20 mouse cellular contexts compared by ENCODE assay signal in genomic region chr17:31000897-31001296, GRCm38 (mm10). TPM values are rescaled to one million over a fixed set of nuclear protein-coding genes. Genes with fewer than 3 reads are reported as not detected.
A peak's percentile ranks its signal among the peaks of the same experiment; 100 is the strongest.
DNase-seq lines count a peak whose midpoint lies in the region; ATAC-seq lines count a peak whose summit lies in the region.
"Had no signal": no experiment of that assay in that cellular context is flagged by ENCODE, and none has a peak within 500 bp of the region (broad histone marks: within the 10 kb centered on the region; RNA-seq: fewer than 3 reads in every experiment).

No protein-coding gene starts in this region.

- peak; percentile 62 for DNase-seq in neural tube, embryonic 10.5 days (ENCODE audit: extremely low spot score, low spot score)
- peak; percentile 68 for DNase-seq in embryo, embryonic 10 days (ENCODE audit: low spot score)
- peak; percentile 85 for DNase-seq in embryonic facial prominence, embryonic 10.5 days (ENCODE audit: low spot score)
- no peak for DNase-seq in adipocyte (ENCODE audit: low spot score)
- DNase-seq: adrenal gland, adult 8-10 months; cerebellum, adult 11-12 months; cerebellum, postnatal 25 days; gastrocnemius, adult 2 months; heart, adult 18-20 months; heart, postnatal 4 days; layer of hippocampus, postnatal 36 days; liver, embryonic 13.5 days had no signal

- H3K4me3 ChIP-seq in neural tube, embryonic 15.5 days (replicated peaks), result no peak overlapping the region
- no peak overlapping the region for H3K4me3 ChIP-seq in embryonic facial prominence, embryonic 10.5 days
- no peak overlapping the region for H3K4me3 ChIP-seq in limb, embryonic 12.5 days (replicated peaks)
- H3K4me3 ChIP-seq: forebrain, embryonic 15.5 days; gastrocnemius, adult 2 months; liver, embryonic 13.5 days; neural tube, embryonic 13.5 days had no signal

- H3K4me2 ChIP-seq in neural tube, embryonic 15.5 days, result no peak overlapping the region
- H3K4me2 ChIP-seq in limb, embryonic 12.5 days, result peak overlapping the region; percentile 19; the same call in 1 of the 2 replicates
- H3K4me2 ChIP-seq: forebrain, embryonic 15.5 days; liver, embryonic 13.5 days; neural tube, embryonic 13.5 days had no signal

- WGBS in neural tube, embryonic 15.5 days, result 20% methylated on average over 5 of the region's 5 CpGs
- 9% methylated on average over 5 of the region's 5 CpGs for WGBS in embryonic facial prominence, embryonic 10.5 days
- WGBS in limb, embryonic 12.5 days, result 3% methylated on average over 5 of the region's 5 CpGs

- no peaks in the 10 kb centered on the region for H3K36me3 ChIP-seq in neural tube, embryonic 15.5 days
- no peaks in the 10 kb centered on the region for H3K36me3 ChIP-seq in embryonic facial prominence, embryonic 10.5 days (replicated peaks)
- H3K36me3 ChIP-seq in limb, embryonic 12.5 days, result no peaks in the 10 kb centered on the region
- H3K36me3 ChIP-seq: forebrain, embryonic 15.5 days; liver, embryonic 13.5 days; neural tube, embryonic 13.5 days had no signal

- no peaks in the 10 kb centered on the region for H3K9me3 ChIP-seq in neural tube, embryonic 15.5 days (replicated peaks)
- no peaks in the 10 kb centered on the region for H3K9me3 ChIP-seq in embryonic facial prominence, embryonic 10.5 days
- H3K9me3 ChIP-seq in limb, embryonic 12.5 days, result no peaks in the 10 kb centered on the region
- H3K9me3 ChIP-seq: forebrain, embryonic 15.5 days; liver, embryonic 13.5 days; neural tube, embryonic 13.5 days had no signal

- peaks cover 4% of the 10 kb centered on the region; the same call in 1 of the 2 replicates for H3K4me1 ChIP-seq in neural tube, embryonic 15.5 days
- peaks cover 18% of the 10 kb centered on the region for H3K4me1 ChIP-seq in embryonic facial prominence, embryonic 10.5 days
- H3K4me1 ChIP-seq in limb, embryonic 12.5 days (replicated peaks), result peaks cover 17% of the 10 kb centered on the region
- H3K4me1 ChIP-seq: forebrain, embryonic 15.5 days; liver, embryonic 13.5 days had no signal

- ATAC-seq in neural tube, embryonic 15.5 days (ENCODE audit: low FRiP score), result no peak
- peak; percentile 67; the same call in 1 of the 2 replicates for ATAC-seq in limb, embryonic 12.5 days (ENCODE audit: insufficient number of reproducible peaks, insufficient read depth, low FRiP score, low TSS enrichment, low read depth)
- ATAC-seq in monocyte, adult 5-6 weeks (replicated peaks; ENCODE audit: insufficient number of reproducible peaks, low FRiP score, low TSS enrichment, poor library complexity, severe bottlenecking), result no peak
- ATAC-seq: forebrain, embryonic 15.5 days; intestine, postnatal 0 days had no signal

- H3K9ac ChIP-seq in neural tube, embryonic 15.5 days (replicated peaks), result no peak overlapping the region
- no peak overlapping the region for H3K9ac ChIP-seq in limb, embryonic 12.5 days (replicated peaks)
- H3K9ac ChIP-seq: forebrain, embryonic 15.5 days; liver, embryonic 13.5 days; neural tube, embryonic 13.5 days had no signal

- no peak overlapping the region for H3K27ac ChIP-seq in neural tube, embryonic 15.5 days (replicated peaks)
- H3K27ac ChIP-seq in embryonic facial prominence, embryonic 10.5 days (replicated peaks), result peak overlapping the region; percentile 76
- peak overlapping the region; percentile 81 for H3K27ac ChIP-seq in limb, embryonic 12.5 days
- H3K27ac ChIP-seq: forebrain, embryonic 15.5 days; gastrocnemius, adult 2 months; liver, embryonic 13.5 days; neural tube, embryonic 13.5 days had no signal

- no peaks in the 10 kb centered on the region for H3K27me3 ChIP-seq in neural tube, embryonic 15.5 days (replicated peaks)
- no peaks in the 10 kb centered on the region for H3K27me3 ChIP-seq in embryonic facial prominence, embryonic 10.5 days (replicated peaks; ENCODE audit: low read depth, poor library complexity, severe bottlenecking)
- H3K27me3 ChIP-seq in limb, embryonic 12.5 days, result no peaks in the 10 kb centered on the region
- H3K27me3 ChIP-seq: forebrain, embryonic 15.5 days; liver, embryonic 13.5 days; neural tube, embryonic 13.5 days had no signal

RNA-seq across cellular contexts. Expression of gene Umodl1, which starts 46.5 kb away (rescaled TPM):
- 0.03 and 3.0 TPM in 2 replicates for polyA plus RNA-seq in neural tube, embryonic 15.5 days (2015; fragmentation: Nextera tagmentation; extraction: Ambion mirVana)
- polyA plus RNA-seq in embryonic facial prominence, embryonic 10.5 days (2016; fragmentation: Nextera tagmentation; extraction: Ambion mirVana), result 0.13 and 0.19 TPM in 2 replicates
- polyA plus RNA-seq in limb, embryonic 12.5 days (2016; fragmentation: Nextera tagmentation; extraction: Ambion mirVana), result 0.09 TPM in 1 of 2 replicates, not detected in the other
- total RNA-seq in monocyte, adult 5-6 weeks (2017), result not detected in 3 replicates
- total RNA-seq: ES-E14; gastrocnemius, adult 2 months; heart, adult 18-20 months; heart, postnatal 4 days had no signal
- polyA plus RNA-seq: forebrain, embryonic 15.5 days; heart, embryonic 14.5 days; neural tube, embryonic 13.5 days had no signal

RNA-seq across cellular contexts. Expression of gene Abcg1, which starts 56.6 kb away (rescaled TPM):
- polyA plus RNA-seq in neural tube, embryonic 15.5 days (2015; fragmentation: Nextera tagmentation; extraction: Ambion mirVana), result 18.5 and 19.9 TPM in 2 replicates
- polyA plus RNA-seq in embryonic facial prominence, embryonic 10.5 days (2016; fragmentation: Nextera tagmentation; extraction: Ambion mirVana), result 8.2 and 10.1 TPM in 2 replicates
- 8.9 and 10.9 TPM in 2 replicates for polyA plus RNA-seq in limb, embryonic 12.5 days (2016; fragmentation: Nextera tagmentation; extraction: Ambion mirVana)
- 67.2 to 83.6 TPM (median 68.0 TPM) in 3 replicates for total RNA-seq in monocyte, adult 5-6 weeks (2017)
